Mouse (Mus musculus) embryo, embryonic 9.5 days (tissue): Measurements from ENCODE around the gene Khnyn.

ENCODE experiments used
- DNase-seq: peaks from one replicate; pipeline ENCODE4 v3.0.0-alpha.2; 2017; ENCODE audit errors: extremely low spot score

The Khnyn gene

DNA sequence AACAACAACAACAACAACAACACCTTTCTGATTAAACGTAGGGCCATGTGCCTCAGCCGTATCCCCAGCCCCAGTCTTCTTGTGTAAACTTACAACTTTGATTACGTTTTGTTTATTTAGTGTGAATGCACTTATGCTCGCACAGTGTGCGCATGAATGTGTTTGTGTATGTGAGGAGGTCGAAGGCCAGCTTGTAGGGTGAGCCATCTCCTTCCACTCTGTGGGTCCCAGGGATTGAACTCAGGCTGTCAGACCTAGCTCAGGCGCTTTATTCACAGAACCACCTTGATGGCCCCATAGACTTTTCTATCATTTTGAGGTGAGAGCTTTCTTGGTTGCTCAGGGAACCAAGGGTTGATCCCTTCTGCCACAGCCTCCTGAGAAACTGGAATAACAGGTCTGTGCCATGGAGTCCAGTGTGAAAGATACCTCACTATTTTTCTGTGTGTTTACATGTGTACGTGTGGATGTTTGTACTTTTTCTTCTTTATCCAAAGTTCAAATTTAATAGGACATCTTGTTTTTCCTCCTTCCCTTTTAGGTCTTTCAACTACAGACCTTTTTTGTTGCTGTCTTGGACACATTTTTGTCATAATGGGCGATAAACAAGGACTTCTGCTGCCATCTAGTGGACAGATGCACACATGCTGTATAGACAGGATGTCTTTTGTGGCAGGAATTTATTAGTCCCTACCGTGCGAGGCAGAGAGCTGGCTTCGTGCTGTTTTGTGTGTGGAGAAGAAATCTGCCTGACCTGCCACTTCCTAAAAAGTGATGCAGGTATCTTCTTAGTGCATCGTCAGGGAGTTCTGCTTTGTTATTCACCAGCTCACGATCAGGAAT, 33.7 kb downstream of the Khnyn start:
- peak; percentile 86 for DNase-seq

GRCm38 (mm10) chr14:55922475-55923232, 37.9 kb downstream of the Khnyn start:
- DNase-seq = no peak

- DNase-seq = no peak
Observed at GRCm38 (mm10) chr14:55926847-55927246, 42.1 kb downstream of the Khnyn start.

DNA sequence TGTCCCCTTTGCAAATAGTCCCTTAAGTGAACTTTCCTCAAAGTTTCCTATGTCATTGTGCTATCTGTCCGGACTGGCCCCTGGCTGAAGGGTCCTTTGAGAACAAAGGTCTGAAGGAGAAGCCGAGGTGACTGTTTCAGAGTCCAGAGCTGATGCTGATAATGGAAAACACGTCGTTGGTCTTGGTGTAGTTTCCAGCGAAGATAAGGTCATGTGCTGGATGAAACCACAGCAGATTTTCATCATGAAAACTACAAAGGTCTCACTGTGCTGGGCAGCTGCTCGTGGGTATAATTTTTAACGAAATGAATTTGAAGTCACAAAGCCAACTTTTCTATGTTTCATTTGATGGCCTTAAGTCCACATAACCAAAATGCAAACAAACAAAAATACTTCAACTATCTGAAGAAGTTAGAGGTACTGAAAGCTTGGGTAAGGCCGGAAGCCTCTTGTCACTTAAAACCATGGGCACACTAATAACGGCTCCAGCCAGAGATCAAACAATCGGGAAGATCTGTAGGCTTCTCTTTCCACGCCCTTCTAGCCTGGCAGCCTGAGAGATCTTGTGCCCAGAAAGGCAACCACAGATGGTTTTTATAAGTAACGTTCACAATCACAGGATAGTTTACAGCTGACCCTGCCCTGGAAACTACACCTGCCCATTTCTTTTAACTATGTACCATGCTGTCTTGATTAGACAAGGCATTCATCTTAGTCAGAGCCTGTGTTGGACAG, 44.7 kb downstream of the Khnyn start:
- DNase-seq = no peak

- no peak for DNase-seq
Observed at GRCm38 (mm10) chr14:55933586-55933985, 48.8 kb downstream of the Khnyn start.

- no peak for DNase-seq
Observed at GRCm38 (mm10) chr14:55940070-55940800, 55.5 kb downstream of the Khnyn start.

DNA sequence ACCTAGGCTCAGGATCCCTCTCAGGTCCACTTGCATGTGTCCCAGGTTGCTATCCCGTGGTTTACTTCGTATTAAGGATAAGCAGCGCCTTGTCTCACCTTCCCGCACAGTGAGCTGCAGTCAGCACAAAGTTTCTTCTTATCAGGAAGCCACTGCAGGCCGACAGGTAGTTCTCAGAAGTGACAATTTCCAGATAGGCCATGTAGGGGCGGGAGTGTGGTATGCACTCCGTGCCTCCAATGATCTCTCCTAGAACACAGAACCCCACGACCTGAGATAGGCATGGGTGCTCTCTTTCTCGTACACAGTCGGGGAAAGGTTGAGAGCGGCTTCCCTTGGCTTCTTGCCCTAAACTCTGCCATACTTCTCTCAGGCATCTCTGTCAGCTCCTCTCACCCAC, 58.9 kb downstream of the Khnyn start:
- no peak for DNase-seq

- no peak for DNase-seq
Observed at GRCm38 (mm10) chr14:55944575-55944974, 59.8 kb downstream of the Khnyn start, which contains the start of gene Cma1. Gene Cma1, minus strand, starts transcription at chr14:55944675.

DNA sequence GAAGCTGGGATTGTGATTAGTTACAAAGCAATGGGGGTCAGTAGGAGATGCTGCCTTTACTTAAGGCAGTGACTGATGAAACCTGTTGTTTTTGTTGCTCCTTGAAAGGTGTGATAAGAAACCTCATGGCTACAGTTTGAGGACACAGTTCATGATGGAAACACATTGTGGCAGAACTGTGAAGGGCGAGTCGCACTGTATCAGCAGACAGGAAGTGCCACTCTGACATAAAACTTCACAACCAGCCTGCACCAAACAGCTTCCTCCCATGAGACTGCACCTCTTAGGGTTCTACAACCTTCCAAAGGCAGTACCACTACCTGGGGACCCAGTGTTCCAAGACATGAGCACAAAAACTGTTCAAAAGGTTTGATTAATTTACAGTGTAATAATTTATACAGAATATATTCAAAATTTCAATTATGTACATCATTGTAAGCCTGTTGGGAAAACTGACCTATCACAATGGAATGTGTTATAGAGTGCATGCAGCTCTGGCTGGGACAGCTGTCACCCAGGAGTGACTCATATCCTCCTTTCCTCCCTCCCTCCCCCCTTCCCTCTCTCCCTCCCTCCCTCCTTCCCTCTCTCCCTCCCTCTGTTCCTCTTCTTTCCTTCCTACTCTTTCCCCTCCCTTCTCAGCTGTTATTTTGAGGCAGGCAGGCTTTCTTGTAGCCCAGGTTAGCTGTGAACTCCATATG, 61.7 kb downstream of the Khnyn start:
- DNase-seq = no peak
